Mouse (Mus musculus) hindbrain, embryonic 10.5 days (tissue): ENCODE results near the gene Stx1b. TPM values are rescaled to one million over a fixed set of nuclear protein-coding genes. Genes with fewer than 3 reads are reported as not detected.

Source experiments
- DNase-seq: peaks from one replicate; pipeline ENCODE4 v3.0.0-alpha.2; 2017; ENCODE audit warnings: low spot score
- H3K27ac ChIP-seq: fragments of 300-500 bp; sonication (generic); 2 replicates; pipeline ENCODE4 v1.5.1; 2016; ENCODE audit warnings: mild to moderate bottlenecking, moderate library complexity
- H3K27me3 ChIP-seq: fragments of 300-500 bp; sonication (generic); 2 replicates; pipeline ENCODE4 v1.6.1; 2016; ENCODE audit warnings: mild to moderate bottlenecking; ENCODE audit not compliant: poor library complexity, insufficient read depth, severe bottlenecking
- H3K36me3 ChIP-seq: fragments of 300-500 bp; sonication (generic); 2 replicates; pipeline ENCODE4 v1.6.1; 2016; ENCODE audit warnings: mild to moderate bottlenecking, moderate library complexity
- H3K4me1 ChIP-seq: fragments of 300-500 bp; sonication (generic); replicated peaks from 2 replicates; pipeline ENCODE4 v1.6.1; 2016; ENCODE audit warnings: mild to moderate bottlenecking
- H3K4me3 ChIP-seq: fragments of 300-500 bp; sonication (generic); 2 replicates; pipeline ENCODE4 v1.5.1; 2016; ENCODE audit warnings: mild to moderate bottlenecking, moderate library complexity
- H3K9me3 ChIP-seq: fragments of 300-500 bp; sonication (generic); 2 replicates; pipeline ENCODE4 v1.6.1; 2016; ENCODE audit warnings: mild to moderate bottlenecking, moderate library complexity
- WGBS: fragments of 180-500 bp; shearing (Covaris S2); methylation state at CpG from one replicate; pipeline ENCODE4 v1.1.7; 2016; 5-methylcytosine and 5-hydroxymethylcytosine counted together
- polyA plus RNA-seq: library from polyadenylated mRNA; unstranded; fragments of >200 nt; fragmentation: Nextera tagmentation; extraction: Ambion mirVana; gene quantifications from 2 replicates; pipeline ENCODE4 v1.2.1, GENCODE M21; 2016

The Stx1b gene
- polyA plus RNA-seq, 1 experiment from 2014 or later, result 8.5 TPM

DNA sequence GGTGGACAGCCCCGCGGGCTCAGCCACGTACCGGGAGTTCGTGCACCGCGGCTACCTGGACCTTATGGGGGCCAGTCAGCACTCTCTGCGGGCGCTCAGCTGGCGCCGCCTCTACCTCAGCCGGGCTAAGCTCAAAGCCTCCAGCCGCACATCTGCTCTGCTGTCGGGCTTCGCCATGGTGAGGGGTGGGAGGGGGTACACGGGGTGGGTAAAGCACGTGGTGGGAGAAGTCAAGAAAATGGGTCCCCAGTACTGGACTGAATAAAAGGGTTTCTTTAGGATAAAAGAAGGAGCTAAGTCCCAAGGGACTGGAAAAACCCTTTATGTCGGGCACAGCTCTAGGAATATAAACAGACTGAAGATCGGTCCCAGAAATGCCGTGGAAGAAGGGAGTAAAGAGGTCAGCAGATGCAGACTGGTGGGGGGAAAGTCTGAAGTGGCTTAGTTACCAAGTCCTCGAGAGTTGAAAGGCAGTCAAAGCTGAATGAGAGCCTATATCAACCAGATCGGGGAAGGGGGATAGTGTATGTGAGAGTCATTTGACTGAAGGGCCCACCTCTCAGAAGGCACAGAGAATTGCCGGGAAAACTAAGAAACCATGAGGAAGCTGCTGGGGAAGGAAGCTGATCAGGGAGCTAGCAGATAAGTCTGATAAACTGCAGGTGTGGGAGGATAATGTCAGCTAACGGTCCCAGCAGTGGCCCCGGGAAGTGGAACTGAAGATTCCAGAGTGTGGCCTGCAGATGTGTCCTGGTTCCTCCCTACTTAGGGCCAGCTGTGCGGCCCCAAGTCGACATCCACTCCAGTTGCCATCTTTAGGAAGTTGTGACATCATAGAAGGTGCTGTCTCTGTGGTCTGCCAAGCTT is 54.1 kb downstream of the Stx1b start:
- peaks cover 36% of the 10 kb centered on the region for H3K36me3 ChIP-seq
- no peaks in the 10 kb centered on the region for H3K9me3 ChIP-seq
- WGBS, result 7% methylated on average over 27 of the region's 27 CpGs
- peak overlapping the region; percentile 91 for H3K27ac ChIP-seq
- H3K4me1 ChIP-seq, result peaks cover 49% of the 10 kb centered on the region
- peak; percentile 17 for DNase-seq
- peak overlapping the region; percentile 68 for H3K4me3 ChIP-seq
- H3K27me3 ChIP-seq, result no peaks in the 10 kb centered on the region

DNA sequence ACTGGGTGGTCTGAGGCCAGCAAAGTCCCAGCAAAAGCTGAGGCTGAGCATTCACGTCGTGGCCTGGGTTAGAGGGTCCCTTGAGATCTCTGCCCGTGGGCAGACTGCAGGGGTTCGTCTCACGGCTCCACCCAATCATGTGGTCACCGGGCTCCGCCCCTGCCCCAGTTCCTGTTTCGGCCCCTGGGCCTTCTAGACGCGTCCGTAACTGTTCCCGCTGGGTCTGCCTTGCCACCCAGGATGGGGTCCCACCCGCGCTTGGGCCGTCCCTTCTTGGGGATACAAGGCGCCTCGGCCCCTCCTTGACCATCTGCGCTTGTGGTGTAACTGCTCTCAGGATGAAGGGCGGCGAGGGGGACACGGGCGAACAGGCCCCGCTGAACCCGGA is 54.7 kb downstream of the Stx1b start, which contains the start of gene Orai3:
Orai3 (plus strand) TSS at position 165 of the 388 bp plus-strand sequence.
- peak; percentile 76 for DNase-seq
- H3K9me3 ChIP-seq, result no peaks in the 10 kb centered on the region
- H3K36me3 ChIP-seq, result peaks cover 42% of the 10 kb centered on the region
- peaks cover 49% of the 10 kb centered on the region for H3K4me1 ChIP-seq
- under 1% methylated on average over 24 of the region's 24 CpGs for WGBS
- H3K4me3 ChIP-seq, result peak within 1 kb of the TSS; percentile 68
- peak within 1 kb of the TSS; percentile 91 for H3K27ac ChIP-seq
- H3K27me3 ChIP-seq, result no peaks in the 10 kb centered on the region

DNA sequence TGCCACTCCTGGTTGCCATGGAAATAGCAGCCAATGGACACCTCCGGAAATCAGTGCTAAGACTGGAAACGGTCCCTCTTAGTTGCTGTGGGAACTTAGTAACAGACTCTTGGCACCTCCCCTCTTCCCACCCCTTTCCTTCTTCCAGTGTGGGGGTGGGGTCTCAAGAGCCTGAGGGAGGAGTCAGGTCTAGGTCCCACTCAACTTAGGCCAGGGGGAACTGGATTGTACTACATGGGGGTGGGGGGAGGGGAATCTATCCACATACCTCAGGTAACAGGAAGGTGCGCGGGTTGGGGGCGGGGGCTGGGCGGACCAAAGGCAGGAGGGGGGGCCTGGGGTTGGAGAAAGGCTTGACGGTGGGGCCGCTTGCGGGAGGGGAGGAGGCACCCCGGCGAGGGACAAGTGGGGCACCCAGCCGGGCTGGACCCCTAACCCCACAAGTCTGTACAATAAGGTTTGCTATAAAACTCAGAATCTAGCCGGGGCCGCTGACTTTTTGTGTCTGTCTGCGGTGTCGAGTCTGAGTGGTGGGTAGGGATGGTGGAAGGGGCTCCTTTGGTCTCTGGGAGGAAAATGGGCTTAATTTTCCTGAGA is 55.3 kb downstream of the Stx1b start:
- DNase-seq, result peak; percentile 91
- Histone ChIP-seq H3K36me3 (peaks cover 47% of the 10 kb centered on the region), H3K27me3 (no peaks in the 10 kb centered on the region), H3K9me3 (no peaks in the 10 kb centered on the region), H3K4me1 (peaks cover 45% of the 10 kb centered on the region), H3K4me3 (peak overlapping the region; percentile 68), H3K27ac (peak overlapping the region; percentile 91)
- WGBS, result 1% methylated on average over 16 of the region's 16 CpGs

DNA sequence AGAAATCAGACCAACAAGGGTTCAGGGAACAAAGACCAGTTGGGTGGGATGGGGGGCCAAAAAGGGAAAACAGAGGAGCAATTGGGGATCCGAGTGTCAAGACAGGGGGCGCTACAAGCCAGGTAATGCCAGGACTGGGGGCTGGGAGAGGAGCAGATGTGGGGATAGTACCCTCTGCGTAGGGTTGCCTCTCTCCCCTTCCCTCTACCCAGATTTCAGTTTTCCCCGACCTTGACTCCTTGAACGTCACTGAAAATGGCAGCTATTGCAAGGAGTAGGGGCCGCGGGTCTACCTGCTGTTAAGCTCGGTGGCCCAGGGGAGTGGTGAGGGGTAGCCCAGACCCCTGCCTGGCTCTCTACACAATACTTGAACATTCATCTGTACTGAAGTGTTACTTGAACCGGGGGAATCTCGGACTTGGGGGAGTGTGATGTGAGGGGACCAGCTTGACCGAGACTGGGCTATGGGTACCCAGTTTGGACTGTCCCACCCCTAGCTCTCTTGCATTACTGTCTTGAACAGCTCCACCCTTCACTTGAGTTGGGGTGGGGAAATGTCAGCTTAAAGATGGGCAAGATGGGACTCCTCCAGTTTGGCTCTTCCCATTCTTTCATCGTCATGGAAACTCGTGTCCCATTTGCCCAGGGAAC is 55.9 kb downstream of the Stx1b start:
- no peak for DNase-seq
- Histone ChIP-seq H3K4me3 (peak overlapping the region; percentile 68), H3K27me3 (no peaks in the 10 kb centered on the region), H3K36me3 (peaks cover 54% of the 10 kb centered on the region), H3K9me3 (no peaks in the 10 kb centered on the region), H3K4me1 (peaks cover 40% of the 10 kb centered on the region), H3K27ac (peak overlapping the region; percentile 17; the same call in 1 of the 2 replicates)
- 51% methylated on average over 13 of the region's 13 CpGs for WGBS

DNA sequence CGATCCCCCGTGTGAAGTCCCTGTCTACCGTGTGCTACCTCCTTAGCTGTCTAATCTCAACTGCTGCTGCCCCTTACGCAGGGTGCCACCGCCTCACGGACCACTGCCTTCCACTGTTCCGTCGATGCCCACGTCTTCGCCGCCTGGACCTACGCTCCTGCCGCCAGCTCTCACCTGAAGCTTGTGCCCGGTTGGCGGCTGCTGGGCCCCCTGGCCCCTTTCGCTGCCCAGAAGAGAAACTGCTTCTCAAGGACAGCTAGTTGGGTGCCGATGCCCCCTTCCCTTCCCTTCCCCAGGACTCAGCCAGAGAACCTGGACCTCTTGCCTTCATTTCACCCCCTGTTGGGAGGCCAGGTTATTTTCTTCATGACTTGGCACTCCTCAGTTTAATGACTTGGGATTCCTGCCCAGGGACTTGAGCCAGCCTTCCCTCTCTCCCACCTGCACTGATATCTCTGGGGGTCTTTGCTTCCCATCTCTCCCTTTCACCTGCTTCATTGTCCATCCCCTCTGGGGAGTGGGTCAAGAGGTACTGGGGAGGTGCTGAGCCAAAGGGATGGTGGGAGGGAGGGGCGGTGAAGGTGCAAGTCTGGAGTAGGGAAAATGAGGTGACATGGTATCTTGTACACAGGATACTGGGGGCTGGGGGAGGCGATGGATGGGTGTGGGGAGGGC is 56.5 kb downstream of the Stx1b start:
- Histone ChIP-seq H3K27me3 (no peaks in the 10 kb centered on the region), H3K27ac (no peak overlapping the region), H3K4me1 (peaks cover 40% of the 10 kb centered on the region), H3K9me3 (no peaks in the 10 kb centered on the region), H3K4me3 (0 out of 2 replicates have a peak overlapping the region, but pooled peaks have one; percentile 12), H3K36me3 (peaks cover 59% of the 10 kb centered on the region)
- DNase-seq, result no peak
- WGBS, result 95% methylated on average over 19 of the region's 19 CpGs

DNA sequence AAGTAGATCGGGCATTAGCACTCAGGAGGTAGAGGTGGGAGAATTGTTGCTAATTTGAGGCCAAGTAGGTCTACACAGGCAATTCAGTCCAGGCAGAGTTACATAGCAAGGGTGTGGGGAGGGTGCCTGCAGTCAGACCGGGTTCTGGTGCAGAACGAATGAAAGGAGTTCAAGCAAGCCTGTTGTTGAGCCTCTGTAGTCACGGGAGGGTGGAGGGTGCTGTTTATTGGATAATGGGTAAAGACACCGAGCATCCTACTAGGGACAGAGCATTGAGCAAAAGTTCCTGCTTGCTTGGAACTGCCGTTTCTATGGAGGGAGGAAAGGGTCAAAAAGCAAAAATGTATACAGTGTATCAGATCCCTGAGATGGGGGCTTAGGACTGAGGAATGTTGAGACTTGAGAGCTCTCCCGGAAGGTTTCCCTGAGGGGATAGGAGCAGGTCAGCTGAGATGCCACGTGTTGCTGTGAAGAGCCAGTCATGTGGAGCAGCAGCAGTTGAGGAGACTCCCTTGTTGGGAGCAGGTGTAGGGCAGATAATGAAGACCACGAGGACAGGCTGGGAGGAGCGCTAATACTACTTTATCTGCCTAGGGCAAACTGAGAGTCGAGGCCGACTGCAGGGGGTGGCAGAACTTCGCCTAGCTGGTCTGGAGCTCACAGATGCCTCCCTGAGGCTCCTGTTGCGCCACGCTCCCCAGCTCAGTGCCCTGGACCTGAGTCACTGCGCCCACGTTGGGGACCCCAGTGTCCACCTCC is 57.3 kb downstream of the Stx1b start:
- peaks cover 67% of the 10 kb centered on the region for H3K36me3 ChIP-seq
- H3K27ac ChIP-seq, result no peak overlapping the region
- no peak for DNase-seq
- H3K9me3 ChIP-seq, result no peaks in the 10 kb centered on the region
- H3K4me1 ChIP-seq, result peaks cover 40% of the 10 kb centered on the region
- 0 out of 2 replicates have a peak overlapping the region, but pooled peaks have one; percentile 12 for H3K4me3 ChIP-seq
- 79% methylated on average over 17 of the region's 17 CpGs for WGBS
- no peaks in the 10 kb centered on the region for H3K27me3 ChIP-seq

DNA sequence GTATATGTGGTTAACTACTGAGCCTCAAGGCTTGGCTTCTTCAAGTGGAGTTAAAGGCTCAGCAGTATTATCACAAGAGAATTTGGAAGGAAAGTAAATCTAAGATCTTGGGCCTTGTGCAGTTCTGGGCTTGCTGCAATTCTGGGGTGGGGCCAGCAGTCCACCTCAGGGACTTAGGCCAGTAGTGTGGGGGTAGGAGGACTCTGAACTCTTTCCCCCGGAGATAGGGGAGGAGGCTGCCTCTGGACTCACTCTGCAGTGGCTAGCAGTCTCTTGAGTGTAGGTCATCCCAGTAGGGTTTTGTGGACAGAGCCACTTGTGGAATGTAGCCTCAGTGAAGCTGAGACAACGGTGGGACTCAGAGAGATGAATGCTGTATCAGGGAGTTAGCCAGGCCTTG is 58.6 kb downstream of the Stx1b start:
- H3K9me3 ChIP-seq, result no peaks in the 10 kb centered on the region
- H3K4me1 ChIP-seq, result peaks cover 34% of the 10 kb centered on the region
- no peak overlapping the region for H3K27ac ChIP-seq
- DNase-seq, result no peak
- peaks cover 79% of the 10 kb centered on the region for H3K36me3 ChIP-seq
- 92% methylated on average over 2 of the region's 2 CpGs for WGBS
- no peaks in the 10 kb centered on the region for H3K27me3 ChIP-seq
- H3K4me3 ChIP-seq, result no peak overlapping the region

DNA sequence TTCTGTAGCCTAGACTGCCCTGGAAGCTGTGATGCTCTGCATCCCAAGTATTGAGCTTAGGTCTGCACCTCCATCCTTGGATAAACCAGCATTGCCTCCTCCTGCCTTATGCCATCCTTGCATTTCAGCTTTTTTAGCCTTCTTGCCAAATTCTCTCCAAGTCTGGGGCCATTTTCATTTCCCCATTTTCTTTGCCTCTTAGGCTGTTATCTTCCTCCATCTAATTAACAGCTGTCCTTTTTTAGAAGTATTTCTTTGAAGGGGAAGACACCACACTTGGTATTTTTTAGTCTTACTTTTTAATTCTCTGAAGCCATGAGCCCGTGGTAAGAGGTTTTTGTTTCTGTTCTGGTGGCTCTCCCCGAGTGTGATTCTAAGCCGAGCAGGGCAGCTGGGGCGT is 60.7 kb downstream of the Stx1b start:
- Histone ChIP-seq H3K27ac (no peak overlapping the region), H3K4me1 (peaks cover 13% of the 10 kb centered on the region), H3K9me3 (no peaks in the 10 kb centered on the region), H3K36me3 (peaks cover 98% of the 10 kb centered on the region), H3K27me3 (no peaks in the 10 kb centered on the region), H3K4me3 (no peak overlapping the region)
- 92% methylated on average over 4 of the region's 4 CpGs for WGBS
- DNase-seq, result no peak

DNA sequence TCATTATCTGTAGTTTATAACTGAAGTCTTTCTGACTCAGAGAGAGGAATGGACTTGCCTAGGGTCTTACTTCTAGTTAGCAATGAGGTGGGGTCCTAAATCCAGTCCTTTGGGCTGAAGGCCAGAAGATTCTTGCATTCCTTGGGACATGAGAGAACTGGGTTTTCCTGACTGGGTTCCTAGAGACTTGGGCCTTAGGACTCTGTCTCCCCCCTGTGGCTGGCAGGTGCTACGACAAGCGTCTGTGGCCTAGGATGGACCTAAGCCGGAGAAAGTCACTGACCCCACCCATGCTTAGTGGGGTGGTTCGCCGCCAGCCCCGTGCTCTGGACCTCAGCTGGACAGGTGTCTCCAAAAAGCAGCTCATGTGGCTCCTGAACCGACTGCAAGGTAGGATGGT is 63.3 kb downstream of the Stx1b start:
- peak; percentile 66 for DNase-seq
- H3K4me3 ChIP-seq, result no peak overlapping the region
- peaks cover 98% of the 10 kb centered on the region for H3K36me3 ChIP-seq
- 0 out of 2 replicates have a peak, but pooled peaks cover 6% of the 10 kb centered on the region for H3K4me1 ChIP-seq
- 51% methylated on average over 7 of the region's 7 CpGs for WGBS
- no peaks in the 10 kb centered on the region for H3K9me3 ChIP-seq
- no peak overlapping the region for H3K27ac ChIP-seq
- H3K27me3 ChIP-seq, result no peaks in the 10 kb centered on the region

DNA sequence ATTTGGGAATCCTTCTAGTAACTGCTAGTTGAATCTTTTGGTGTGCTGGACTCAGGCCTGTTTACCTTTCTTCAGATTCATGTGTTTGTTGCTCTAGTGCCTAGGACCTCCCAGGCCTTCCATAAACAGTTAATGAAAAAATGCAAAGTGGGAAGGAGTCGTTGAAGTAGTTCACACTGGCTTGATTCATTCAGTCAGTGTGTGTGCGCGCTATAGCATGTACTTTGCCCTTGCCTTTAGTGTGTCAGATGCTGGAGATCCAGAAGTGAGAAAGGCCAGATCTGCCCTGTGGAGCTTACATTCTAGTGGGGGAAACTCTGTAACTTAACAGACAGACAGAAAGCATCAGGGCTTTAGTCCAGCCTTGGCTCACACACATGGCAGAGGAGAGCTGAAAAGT is 63.9 kb downstream of the Stx1b start:
- H3K9me3 ChIP-seq, result no peaks in the 10 kb centered on the region
- H3K4me3 ChIP-seq, result no peak overlapping the region
- H3K4me1 ChIP-seq, result 0 out of 2 replicates have a peak, but pooled peaks cover 11% of the 10 kb centered on the region
- H3K36me3 ChIP-seq, result peaks cover 98% of the 10 kb centered on the region
- no peaks in the 10 kb centered on the region for H3K27me3 ChIP-seq
- no peak for DNase-seq
- no peak overlapping the region for H3K27ac ChIP-seq
- 94% methylated on average over 3 of the region's 3 CpGs for WGBS

DNA sequence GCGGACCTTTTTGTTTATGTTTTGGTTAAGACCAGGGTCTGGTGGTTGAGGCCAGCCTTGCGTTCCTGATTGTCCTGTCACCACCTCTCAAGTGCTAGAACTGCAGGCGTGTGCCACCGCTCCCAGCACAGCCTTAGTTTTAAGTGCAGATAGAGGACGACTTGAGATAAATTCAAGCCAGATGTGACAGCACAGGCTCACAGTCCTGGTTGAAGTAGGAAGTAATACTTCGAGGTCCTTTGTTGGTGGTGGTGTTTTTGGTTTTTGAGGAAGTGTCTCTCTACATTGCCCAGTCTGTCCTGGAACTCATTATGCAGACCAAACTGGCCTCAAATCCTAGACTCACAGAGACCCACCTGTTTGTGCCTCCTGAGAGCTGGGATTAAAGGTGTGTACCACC is 64.6 kb downstream of the Stx1b start:
- 65% methylated on average over 6 of the region's 6 CpGs for WGBS
- H3K9me3 ChIP-seq, result no peaks in the 10 kb centered on the region
- H3K4me3 ChIP-seq, result no peak overlapping the region
- no peak for DNase-seq
- no peaks in the 10 kb centered on the region for H3K27me3 ChIP-seq
- H3K27ac ChIP-seq, result no peak overlapping the region
- H3K4me1 ChIP-seq, result 0 out of 2 replicates have a peak, but pooled peaks cover 11% of the 10 kb centered on the region
- peaks cover 98% of the 10 kb centered on the region for H3K36me3 ChIP-seq
